Mouse (Mus musculus) heart, embryonic 13.5 days (tissue): ENCODE measurements at regions not wholly inside any gene's neighbourhood (a gene's known extent, or its start where the extent isn't known, plus 50 kb on each side); places are given as distances from the start of the nearest gene placed in this dataset.

Source experiments
- ATAC-seq: fragments of 200-750 bp; cut with Nextera tagmentation; 2 replicates; pipeline ENCODE4 v1.8.0; 2017; ENCODE audit warnings: moderate TSS enrichment; ENCODE audit not compliant: insufficient number of reproducible peaks, low FRiP score, low TSS enrichment; ENCODE audit errors: extremely low read depth
- H3K27ac ChIP-seq: fragments of 300-500 bp; sonication (generic); replicated peaks from 2 replicates; pipeline ENCODE4 v1.5.1; 2015; ENCODE audit warnings: moderate library complexity, mild to moderate bottlenecking, inconsistent platforms
- H3K27me3 ChIP-seq: fragments of 300-500 bp; sonication (generic); replicated peaks from 2 replicates; pipeline ENCODE4 v1.6.1; 2015; ENCODE audit warnings: mild to moderate bottlenecking, inconsistent platforms
- H3K36me3 ChIP-seq: fragments of 300-500 bp; sonication (generic); 2 replicates; pipeline ENCODE4 v1.6.1; 2015; ENCODE audit warnings: mild to moderate bottlenecking, inconsistent platforms
- H3K4me1 ChIP-seq: fragments of 300-500 bp; sonication (generic); 2 replicates; pipeline ENCODE4 v1.6.1; 2015; ENCODE audit warnings: inconsistent platforms
- H3K4me2 ChIP-seq: fragments of 300-500 bp; sonication (generic); 2 replicates; pipeline ENCODE4 v1.6.1; 2015; ENCODE audit warnings: inconsistent platforms, mild to moderate bottlenecking, moderate library complexity
- H3K4me3 ChIP-seq: fragments of 300-500 bp; sonication (generic); 2 replicates; pipeline ENCODE4 v1.5.1; 2015; ENCODE audit warnings: moderate library complexity, mild to moderate bottlenecking, inconsistent platforms
- H3K9ac ChIP-seq: fragments of 300-500 bp; sonication (generic); 2 replicates; pipeline ENCODE4 v1.6.1; 2015; ENCODE audit warnings: inconsistent platforms, mild to moderate bottlenecking, moderate library complexity
- H3K9me3 ChIP-seq: fragments of 300-500 bp; sonication (generic); 2 replicates; pipeline ENCODE4 v1.6.1; 2016; ENCODE audit warnings: inconsistent platforms
- WGBS: fragments of 180-500 bp; shearing (Covaris S2); methylation state at CpG from one replicate; pipeline ENCODE4 v1.1.7; 2015; ENCODE audit warnings: mixed read lengths; 5-methylcytosine and 5-hydroxymethylcytosine counted together

DNA sequence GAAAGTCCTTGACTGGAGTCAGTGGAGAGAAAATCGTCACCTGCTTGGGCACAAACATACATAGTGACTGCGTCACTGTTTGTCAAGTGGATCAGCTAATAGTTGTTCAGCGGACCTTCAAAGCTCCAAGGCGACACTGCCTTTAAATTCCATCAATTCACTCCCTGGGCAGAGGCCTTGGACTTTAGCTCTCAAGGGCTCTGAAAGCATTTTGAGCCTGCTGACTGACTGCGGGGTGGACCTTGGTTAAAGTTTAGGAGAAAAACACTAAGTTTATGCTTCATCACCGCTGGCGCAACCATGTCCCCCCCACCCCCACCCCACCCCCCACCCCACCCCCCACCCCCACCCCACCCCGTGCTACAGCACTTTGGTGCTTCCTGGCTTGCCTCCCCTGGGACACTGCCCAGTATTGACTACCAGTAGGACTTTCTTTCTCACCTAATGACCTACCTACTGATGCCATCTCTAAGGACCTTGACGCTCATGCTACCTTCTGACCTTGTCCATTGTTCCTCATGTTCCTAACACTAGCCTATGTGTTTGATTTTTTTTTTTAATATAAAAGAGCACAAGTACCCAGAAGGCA lies 1132.3 kb downstream of the Gsdmc2 start:
- ATAC-seq, result no peak
- Histone ChIP-seq H3K4me3 (no peak overlapping the region), H3K27ac (no peak overlapping the region)

DNA sequence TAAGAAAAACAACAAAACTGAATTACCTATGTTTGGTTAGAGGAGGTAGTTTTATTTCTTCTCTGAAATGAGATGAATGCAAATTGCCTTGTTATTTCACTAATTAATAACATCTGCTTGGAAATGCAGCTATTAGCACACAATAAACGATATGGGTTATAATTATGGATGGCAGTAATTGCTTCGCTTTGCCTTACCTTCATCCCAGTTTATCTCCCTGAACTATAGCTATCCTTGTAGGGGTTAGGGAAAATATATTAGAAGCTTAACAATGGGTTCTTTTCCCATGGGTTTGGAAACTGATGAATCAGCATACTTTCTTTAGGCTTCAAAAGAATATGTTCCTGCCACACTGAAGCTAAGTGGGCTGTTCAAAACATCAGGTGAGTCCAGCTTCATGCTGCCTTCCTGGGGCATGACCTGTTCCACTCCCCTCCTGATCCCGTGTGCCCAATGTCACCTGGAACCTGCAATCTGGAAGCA lies 1132.9 kb downstream of the Gsdmc2 start:
- H3K9ac ChIP-seq, result no peak overlapping the region
- H3K9me3 ChIP-seq, result no peaks in the 10 kb centered on the region
- H3K27ac ChIP-seq, result no peak overlapping the region
- no peaks in the 10 kb centered on the region for H3K27me3 ChIP-seq
- WGBS, result 80% methylated on average over 3 of the region's 3 CpGs
- ATAC-seq, result no peak
- no peak overlapping the region for H3K4me2 ChIP-seq
- H3K36me3 ChIP-seq, result no peaks in the 10 kb centered on the region
- H3K4me3 ChIP-seq, result no peak overlapping the region
- no peaks in the 10 kb centered on the region for H3K4me1 ChIP-seq

More for the DNA sequence above, 1132.3 kb downstream of the Gsdmc2 start:
- H3K9me3 ChIP-seq, result no peaks in the 10 kb centered on the region
- no peaks in the 10 kb centered on the region for H3K27me3 ChIP-seq
- no peaks in the 10 kb centered on the region for H3K36me3 ChIP-seq
- H3K4me1 ChIP-seq, result no peaks in the 10 kb centered on the region
- 76% methylated on average over 9 of the region's 9 CpGs for WGBS
- H3K4me2 ChIP-seq, result no peak overlapping the region
- no peak overlapping the region for H3K9ac ChIP-seq

DNA sequence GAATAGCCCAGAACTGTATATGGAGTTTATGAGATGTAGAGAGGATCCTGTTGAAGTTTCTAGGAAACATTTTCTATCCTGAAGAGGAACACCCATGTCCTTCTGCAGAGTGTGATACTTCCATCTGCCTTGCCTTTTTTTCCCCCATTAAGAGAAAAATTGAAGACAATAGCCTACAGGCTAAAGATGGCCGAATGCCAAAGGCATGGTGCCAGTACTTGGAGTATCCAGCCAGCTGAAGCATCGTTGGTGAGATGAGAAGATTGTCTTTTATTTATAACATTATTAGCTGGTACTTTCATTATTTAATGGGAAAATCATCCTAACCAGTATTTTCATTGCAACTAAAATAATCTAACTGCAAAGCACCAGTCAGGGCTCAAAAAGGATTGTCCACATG lies 1135.4 kb downstream of the Gsdmc2 start:
- Histone ChIP-seq H3K9me3 (no peaks in the 10 kb centered on the region), H3K27me3 (no peaks in the 10 kb centered on the region), H3K36me3 (no peaks in the 10 kb centered on the region), H3K9ac (no peak overlapping the region), H3K27ac (no peak overlapping the region), H3K4me3 (no peak overlapping the region), H3K4me1 (no peaks in the 10 kb centered on the region), H3K4me2 (no peak overlapping the region)
- ATAC-seq, result no peak
- WGBS, result 64% methylated on average over 2 of the region's 2 CpGs

DNA sequence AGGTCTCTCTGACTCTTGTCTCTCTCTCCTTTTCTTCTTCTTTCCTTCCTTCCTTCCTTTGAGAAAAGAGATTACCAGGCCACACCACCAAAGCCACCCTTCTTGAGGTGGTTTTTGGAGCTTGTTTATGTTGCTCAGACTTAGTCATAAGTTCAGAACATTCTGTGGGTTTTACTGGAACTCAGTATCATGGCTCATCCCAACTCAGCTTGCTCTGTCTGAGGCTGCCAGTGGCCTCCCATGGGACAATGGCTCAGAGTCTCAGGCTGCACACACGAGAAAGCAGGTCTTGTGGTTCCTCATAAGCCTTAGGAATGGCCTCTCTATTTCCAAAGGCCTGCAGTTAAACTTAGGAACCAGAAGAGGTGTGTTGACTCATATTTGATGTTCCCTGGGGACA lies 1146.4 kb downstream of the Gsdmc2 start:
- Histone ChIP-seq H3K9me3 (no peaks in the 10 kb centered on the region), H3K4me1 (no peaks in the 10 kb centered on the region), H3K27ac (no peak overlapping the region), H3K4me2 (no peak overlapping the region), H3K4me3 (no peak overlapping the region), H3K27me3 (no peaks in the 10 kb centered on the region), H3K9ac (no peak overlapping the region), H3K36me3 (no peaks in the 10 kb centered on the region)
- no peak for ATAC-seq
- 51% methylated on average over 1 of the region's 1 CpGs for WGBS

DNA sequence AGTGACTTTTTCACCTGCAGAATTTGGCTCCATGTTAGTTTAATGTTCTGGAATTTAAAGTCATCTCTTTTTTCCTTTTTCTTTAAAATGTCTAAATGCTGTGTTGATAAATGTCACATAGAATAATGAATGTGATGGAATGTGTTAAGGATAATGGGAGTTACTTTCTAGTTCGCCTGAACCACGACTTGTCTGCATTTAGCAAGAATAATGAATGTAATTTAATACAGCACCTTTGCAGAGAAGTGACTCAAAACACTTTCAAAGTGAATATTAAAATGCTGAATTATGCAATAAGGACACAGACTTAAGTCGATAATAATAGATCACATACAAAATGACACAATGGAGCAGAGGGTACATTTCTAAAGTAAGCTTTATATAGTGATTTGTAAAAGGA lies 1150.2 kb downstream of the Gsdmc2 start:
- H3K27ac ChIP-seq, result no peak overlapping the region
- ATAC-seq, result no peak

DNA sequence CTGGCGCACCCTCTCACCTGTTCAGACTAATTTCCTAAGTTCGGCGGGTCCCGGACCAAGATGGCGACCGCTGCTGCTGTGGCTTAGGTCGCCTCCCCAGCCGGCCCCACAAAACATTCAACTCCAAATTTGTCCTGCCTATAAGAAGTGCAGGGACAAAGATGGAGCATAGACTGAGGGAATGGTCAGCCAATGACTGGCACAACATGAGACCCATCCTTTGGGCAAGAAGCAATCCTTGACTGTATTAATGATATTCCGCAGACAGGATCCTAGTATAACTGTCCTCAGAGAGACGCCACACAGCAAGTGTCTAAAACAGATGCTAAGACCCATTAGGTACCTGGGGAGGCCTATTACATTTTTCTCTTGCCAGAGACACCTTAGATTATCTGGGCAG lies 1151.3 kb downstream of the Gsdmc2 start:
- no peak overlapping the region for H3K4me2 ChIP-seq
- H3K4me1 ChIP-seq, result no peaks in the 10 kb centered on the region
- ATAC-seq, result no peak
- H3K27me3 ChIP-seq, result no peaks in the 10 kb centered on the region
- 81% methylated on average over 9 of the region's 10 CpGs for WGBS
- H3K9me3 ChIP-seq, result no peaks in the 10 kb centered on the region
- H3K9ac ChIP-seq, result no peak overlapping the region
- no peak overlapping the region for H3K27ac ChIP-seq
- H3K4me3 ChIP-seq, result no peak overlapping the region
- H3K36me3 ChIP-seq, result no peaks in the 10 kb centered on the region

More for the DNA sequence above, 1150.2 kb downstream of the Gsdmc2 start:
- no peaks in the 10 kb centered on the region for H3K27me3 ChIP-seq
- H3K36me3 ChIP-seq, result no peaks in the 10 kb centered on the region
- H3K4me2 ChIP-seq, result no peak overlapping the region
- no peak overlapping the region for H3K4me3 ChIP-seq
- no peaks in the 10 kb centered on the region for H3K4me1 ChIP-seq
- H3K9ac ChIP-seq, result no peak overlapping the region
- no peaks in the 10 kb centered on the region for H3K9me3 ChIP-seq
- WGBS, result 59% methylated on average over 3 of the region's 3 CpGs

DNA sequence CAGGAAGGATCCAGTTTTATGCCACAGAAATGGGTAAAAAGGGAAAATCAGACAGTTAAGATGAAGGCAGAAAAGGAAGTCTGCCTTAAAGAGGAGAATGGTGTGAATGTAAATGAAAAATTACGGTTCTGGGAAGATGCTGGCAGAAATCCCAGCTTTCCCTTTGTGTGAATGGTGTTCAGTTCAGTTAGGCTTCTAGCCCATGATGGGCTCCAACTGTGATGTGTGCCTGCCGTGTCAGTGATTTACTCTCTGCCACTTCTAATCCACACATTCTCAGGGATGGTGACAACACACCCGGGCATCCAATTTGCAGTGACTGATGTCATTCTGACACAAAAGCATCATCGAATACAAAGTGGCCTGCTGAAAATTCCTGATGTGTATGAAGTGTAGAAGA lies 1171.6 kb downstream of the Gsdmc2 start:
- Histone ChIP-seq H3K4me3 (no peak overlapping the region), H3K36me3 (no peaks in the 10 kb centered on the region), H3K27ac (no peak overlapping the region), H3K9ac (no peak overlapping the region), H3K9me3 (no peaks in the 10 kb centered on the region), H3K4me2 (no peak overlapping the region), H3K4me1 (no peaks in the 10 kb centered on the region), H3K27me3 (no peaks in the 10 kb centered on the region)
- ATAC-seq, result no peak
- WGBS, result 53% methylated on average over 4 of the region's 4 CpGs

DNA sequence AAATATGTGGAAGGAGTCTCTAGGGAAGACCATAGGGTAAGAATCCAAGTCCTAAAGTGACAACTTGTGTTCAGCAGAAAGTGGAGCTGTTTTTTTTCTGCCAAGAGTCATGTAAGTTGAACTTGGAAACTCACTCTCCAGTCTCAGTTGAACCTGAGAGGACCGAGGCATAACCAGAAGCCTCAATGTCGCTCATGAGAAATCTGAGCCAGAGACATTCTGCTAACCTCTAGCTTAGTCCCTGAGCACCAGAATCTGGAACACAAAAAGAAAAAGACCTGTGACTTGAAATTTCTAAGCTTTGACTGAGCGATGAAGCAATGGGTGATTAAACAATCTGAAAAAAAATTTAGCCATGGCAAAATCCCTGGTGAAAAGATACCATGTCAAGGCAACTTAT lies 1175.0 kb downstream of the Gsdmc2 start:
- H3K9me3 ChIP-seq, result no peaks in the 10 kb centered on the region
- H3K27me3 ChIP-seq, result no peaks in the 10 kb centered on the region
- no peak overlapping the region for H3K4me3 ChIP-seq
- H3K36me3 ChIP-seq, result no peaks in the 10 kb centered on the region
- 81% methylated on average over 3 of the region's 3 CpGs for WGBS
- no peak for ATAC-seq
- no peak overlapping the region for H3K9ac ChIP-seq
- no peak overlapping the region for H3K27ac ChIP-seq
- no peak overlapping the region for H3K4me2 ChIP-seq
- H3K4me1 ChIP-seq, result no peaks in the 10 kb centered on the region

DNA sequence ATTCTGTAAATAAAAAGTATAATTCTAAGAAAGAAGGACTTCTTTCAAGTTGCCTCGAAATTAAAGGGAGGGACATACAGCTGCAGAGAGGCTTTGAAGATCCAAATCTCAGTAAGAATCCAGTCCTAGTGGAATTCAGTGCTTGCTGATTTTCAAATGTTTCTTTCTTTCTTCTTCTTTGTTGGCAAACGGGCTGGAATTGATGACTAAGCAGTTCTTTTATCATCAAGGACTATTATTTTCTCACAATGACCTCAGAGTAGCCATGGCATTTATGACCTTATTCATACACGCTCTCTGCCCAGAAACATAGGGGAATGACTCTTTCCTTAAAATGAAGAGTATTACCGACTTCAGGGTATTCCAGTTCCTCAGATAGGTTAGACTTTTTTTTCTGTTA lies 1185.9 kb downstream of the Gsdmc2 start:
- no peak overlapping the region for H3K9ac ChIP-seq
- H3K4me2 ChIP-seq, result no peak overlapping the region
- no peaks in the 10 kb centered on the region for H3K9me3 ChIP-seq
- H3K36me3 ChIP-seq, result no peaks in the 10 kb centered on the region
- ATAC-seq, result no peak
- WGBS, result 60% methylated on average over 4 of the region's 4 CpGs
- no peaks in the 10 kb centered on the region for H3K27me3 ChIP-seq
- H3K4me1 ChIP-seq, result no peaks in the 10 kb centered on the region
- H3K27ac ChIP-seq, result no peak overlapping the region
- no peak overlapping the region for H3K4me3 ChIP-seq

DNA sequence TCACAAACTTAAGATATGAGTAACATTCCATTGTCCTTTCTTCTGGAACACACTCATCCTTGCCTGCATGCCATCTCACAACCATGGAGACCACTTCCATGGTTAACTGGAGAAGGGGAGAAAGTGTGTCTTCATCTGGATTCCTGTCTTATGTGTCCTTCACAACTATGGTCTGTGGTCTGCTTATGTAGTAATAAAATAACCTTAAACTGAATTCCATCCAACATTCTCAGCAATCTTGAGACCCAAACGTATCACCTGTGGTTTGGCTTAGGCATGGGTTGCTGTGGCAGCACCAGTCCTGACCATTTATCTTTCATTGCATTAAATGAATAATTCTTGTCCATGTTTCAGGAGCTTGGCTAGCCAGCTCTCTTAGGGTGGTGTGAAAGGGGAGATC lies 1186.3 kb downstream of the Gsdmc2 start:
- no peak overlapping the region for H3K4me3 ChIP-seq
- no peak for ATAC-seq
- no peaks in the 10 kb centered on the region for H3K9me3 ChIP-seq
- no peak overlapping the region for H3K9ac ChIP-seq
- no peaks in the 10 kb centered on the region for H3K4me1 ChIP-seq
- H3K4me2 ChIP-seq, result no peak overlapping the region
- no peak overlapping the region for H3K27ac ChIP-seq
- WGBS, result 74% methylated on average over 1 of the region's 1 CpGs
- no peaks in the 10 kb centered on the region for H3K36me3 ChIP-seq
- H3K27me3 ChIP-seq, result no peaks in the 10 kb centered on the region

DNA sequence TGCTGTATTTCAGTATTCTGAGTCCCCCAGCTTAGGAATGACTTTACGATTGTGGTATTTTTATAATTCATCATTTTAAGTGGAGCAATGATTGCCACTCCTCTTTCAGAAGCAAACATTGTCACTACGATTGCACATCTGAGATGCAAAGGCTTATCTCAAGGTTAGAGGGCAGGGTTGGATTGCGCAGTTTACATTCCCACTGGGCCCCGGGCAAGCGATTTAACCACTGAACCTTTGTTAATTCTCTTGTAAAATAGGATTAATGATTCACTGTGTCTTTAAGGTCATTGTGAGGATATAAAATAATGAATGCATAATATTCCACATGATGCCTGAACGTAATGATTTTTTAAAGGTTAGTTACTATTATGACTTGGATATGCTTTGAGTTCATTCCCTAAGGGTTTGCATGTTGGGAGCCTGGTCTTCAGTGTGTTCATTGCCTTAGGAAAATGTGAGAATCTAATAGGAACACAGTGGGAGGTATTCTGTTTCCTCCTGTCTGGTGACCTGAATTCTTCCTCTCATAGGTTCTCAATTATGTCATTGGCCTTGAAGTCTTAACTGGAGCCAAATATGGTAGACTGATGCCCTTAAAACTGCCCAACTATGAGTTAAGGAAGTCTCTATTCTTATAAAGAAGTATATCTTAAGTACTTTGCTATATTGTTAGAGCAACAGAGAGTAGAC lies 1198.4 kb downstream of the Gsdmc2 start:
- 71% methylated on average over 6 of the region's 6 CpGs for WGBS
- H3K9me3 ChIP-seq, result no peaks in the 10 kb centered on the region
- H3K4me2 ChIP-seq, result no peak overlapping the region
- H3K36me3 ChIP-seq, result no peaks in the 10 kb centered on the region
- H3K4me3 ChIP-seq, result no peak overlapping the region
- H3K27me3 ChIP-seq, result no peaks in the 10 kb centered on the region
- no peak overlapping the region for H3K27ac ChIP-seq
- ATAC-seq, result no peak
- no peak overlapping the region for H3K9ac ChIP-seq
- H3K4me1 ChIP-seq, result no peaks in the 10 kb centered on the region

DNA sequence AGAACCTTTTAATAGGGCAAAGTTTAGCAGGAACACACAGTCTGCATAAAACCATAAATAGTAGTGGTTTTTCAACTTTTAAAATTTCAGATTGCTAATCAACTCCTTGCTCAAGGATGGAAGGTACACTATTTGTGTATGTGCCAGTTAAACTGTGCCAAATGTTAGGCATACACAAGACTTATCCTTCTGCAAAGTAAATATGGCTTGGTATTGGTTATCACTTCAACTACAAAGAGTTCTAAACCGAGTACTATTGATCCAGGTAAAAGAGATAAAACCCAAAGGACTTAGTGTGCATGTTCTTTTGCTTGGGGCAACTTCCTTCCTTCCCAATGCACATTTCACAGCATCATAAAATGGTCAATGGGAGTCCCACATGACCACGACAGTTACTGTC lies 1200.2 kb downstream of the Gsdmc2 start:
- Histone ChIP-seq H3K4me3 (no peak overlapping the region), H3K4me2 (no peak overlapping the region), H3K36me3 (no peaks in the 10 kb centered on the region), H3K27me3 (no peaks in the 10 kb centered on the region), H3K4me1 (no peaks in the 10 kb centered on the region), H3K9ac (no peak overlapping the region), H3K27ac (no peak overlapping the region), H3K9me3 (no peaks in the 10 kb centered on the region)
- ATAC-seq, result no peak
- 68% methylated on average over 2 of the region's 2 CpGs for WGBS
